Mouse (Mus musculus): ENCODE data around the gene Rasl11a.
"Not testable (repeated sequence)": the region's sequence is repeated elsewhere in the genome, so short reads cannot be mapped to it uniquely, and the experiment has no call there.

The Rasl11a gene

DNA sequence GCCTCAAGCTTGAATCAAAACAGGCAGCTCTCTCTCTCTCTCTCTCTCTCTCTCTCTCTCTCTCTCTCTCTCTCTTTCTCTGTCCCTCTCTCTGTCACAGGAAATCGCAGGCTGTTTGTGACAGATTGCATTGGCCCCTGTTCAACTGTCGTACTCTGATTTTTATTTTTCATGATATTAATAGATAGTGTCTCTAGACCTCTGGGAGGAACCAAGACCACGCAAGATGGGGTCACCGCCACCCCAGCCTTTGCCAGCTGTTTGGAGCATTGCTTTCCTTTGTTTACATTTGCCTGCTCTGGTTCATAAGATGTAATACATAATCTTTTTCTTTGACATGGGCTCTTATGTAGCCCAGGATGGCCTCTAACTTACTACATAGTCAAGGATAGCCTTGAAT, 2.9 kb upstream of the Rasl11a start:
- no peak for DNase-seq (ENCODE audit: low read depth, low spot score)

DNA sequence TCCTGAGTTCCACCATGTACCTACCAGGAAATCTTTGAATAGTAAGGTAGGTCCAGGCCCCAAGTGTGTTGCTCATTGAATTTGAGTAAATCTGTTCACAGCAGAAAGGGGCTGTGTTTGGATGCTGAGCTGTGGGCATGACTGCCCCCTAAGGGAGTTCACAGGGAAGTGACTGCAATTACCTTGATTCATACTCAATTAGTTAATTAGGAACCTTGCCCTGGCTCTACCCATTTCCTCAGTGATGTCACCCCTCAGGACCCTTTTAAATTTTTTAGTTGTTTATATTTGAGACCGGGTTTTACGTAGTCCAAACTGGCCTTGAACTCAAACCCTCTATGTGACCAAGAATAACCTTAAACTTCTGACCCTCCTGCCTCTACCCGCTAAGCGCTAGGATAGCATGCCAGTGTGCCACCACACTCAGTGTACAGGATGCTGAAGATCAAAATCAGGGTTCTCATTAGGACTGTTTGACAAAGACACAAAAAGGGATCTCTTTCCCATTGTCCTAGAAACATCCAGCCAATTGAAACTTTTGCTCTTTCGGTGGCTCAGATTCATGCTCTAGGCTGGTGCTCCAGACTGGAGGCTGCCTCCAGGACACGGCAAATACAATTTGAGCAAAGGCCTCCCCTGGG, 450 bp upstream of the Rasl11a start:
- DNase-seq (ENCODE audit: low read depth, low spot score): no peak

DNA sequence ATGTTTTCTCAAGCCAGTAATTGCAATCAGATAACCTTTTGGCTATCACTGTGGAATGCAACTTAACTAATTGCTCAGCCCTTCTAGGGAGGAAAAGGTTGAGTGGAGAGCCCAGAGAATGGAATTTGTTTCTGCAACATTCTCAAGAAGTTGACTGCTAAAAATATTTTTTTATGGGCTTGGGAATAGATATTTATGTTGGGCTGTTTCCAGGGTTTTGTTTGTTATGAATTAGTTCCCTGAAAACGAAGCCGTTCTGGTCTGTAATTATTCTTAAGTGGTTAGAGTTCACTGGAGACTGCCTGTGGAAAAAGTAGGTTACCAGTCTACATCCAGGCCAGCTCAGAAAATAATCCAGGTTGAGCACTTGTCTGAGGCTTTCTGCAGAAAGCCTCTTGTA, 1.6 kb downstream of the Rasl11a start:
- DNase-seq (ENCODE audit: low read depth, low spot score): no peak

- no peak for DNase-seq (ENCODE audit: low read depth, low spot score)
These were observed 4.2 kb downstream of the Rasl11a start for GRCm38 (mm10) chr5:146848936-146849582.

- DNase-seq (ENCODE audit: low read depth, low spot score): no peak
These were observed 11.2 kb downstream of the Rasl11a start for GRCm38 (mm10) chr5:146856106-146856505.

GRCm38 (mm10) chr5:146857620-146858019, 12.7 kb downstream of the Rasl11a start:
- no peak for DNase-seq (ENCODE audit: low read depth, low spot score)

DNA sequence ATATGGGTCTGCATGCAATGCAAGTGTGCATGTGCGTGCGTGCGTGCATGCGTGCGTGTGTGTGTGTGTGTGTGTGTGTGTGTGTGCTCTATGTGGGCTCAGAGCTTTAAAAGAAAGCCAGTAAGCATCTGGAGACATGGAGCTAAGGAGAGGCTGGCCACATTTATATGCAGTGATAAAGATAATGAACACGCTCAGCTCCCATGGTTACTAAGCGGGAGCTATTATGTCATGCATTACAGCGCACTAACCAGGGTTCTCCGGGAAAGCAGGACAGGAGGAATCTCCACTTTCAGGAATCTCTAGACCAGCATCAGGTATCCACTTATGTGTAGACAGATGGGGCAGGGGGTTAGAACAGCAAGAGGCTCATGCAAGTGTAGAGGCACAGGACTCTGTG, 13.9 kb downstream of the Rasl11a start:
- DNase-seq (ENCODE audit: low read depth, low spot score): no peak

DNA sequence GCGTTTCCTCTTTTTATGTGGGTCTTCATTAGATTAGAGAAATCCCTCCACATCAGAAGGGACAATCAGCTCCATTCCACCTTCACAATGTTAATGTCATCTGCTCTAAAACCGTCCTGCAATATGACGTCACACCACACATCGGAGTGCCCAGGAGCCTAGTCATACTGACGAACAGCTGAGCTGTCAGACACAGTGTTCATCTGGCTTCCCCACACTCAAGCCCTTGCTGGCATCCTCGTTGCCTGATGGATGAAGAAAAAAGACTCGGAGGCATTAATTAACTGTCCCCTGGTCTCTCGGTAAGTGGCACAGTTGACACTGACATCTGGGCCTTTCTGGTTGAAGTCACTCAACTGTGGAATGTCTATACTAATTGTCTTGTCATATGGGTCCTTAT, 14.4 kb downstream of the Rasl11a start:
- no peak for DNase-seq (ENCODE audit: low read depth, low spot score)

DNA sequence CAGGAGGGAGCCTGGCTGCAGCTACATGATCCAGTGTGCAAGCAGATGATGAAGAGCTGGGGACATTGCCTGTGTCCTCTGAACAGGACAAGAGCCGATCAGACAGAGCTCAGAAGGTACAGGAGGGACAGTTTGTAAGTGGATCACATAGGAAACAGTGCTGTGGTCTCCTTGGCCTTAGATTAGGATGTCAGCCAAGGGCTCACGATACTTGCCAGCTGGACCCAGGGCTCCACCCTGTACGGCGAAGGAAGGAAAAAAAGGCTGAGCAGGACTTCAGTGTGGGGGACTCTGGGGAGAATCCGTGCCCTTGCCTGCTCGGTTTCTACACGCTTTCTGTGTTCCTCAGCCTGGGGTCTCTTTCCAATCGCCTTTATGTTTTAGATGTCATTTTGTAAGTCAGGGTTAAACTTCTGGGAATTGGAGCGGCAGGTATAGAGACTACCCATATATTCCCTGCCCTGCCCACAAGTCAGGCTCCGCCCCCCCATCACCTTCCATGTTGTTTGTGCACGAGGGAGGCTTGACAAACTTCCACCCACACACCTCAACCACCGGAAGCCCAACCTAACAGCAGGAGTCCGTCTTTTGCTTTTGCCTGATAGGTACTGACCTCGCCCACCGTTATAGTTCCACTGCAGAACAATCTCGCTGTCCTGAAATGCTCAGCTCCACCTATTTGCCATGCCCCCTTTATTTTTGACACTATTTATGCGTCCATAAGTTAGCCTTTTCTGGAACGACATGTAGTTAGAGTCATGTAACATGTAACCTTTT, 15.5 kb downstream of the Rasl11a start:
- no peak for DNase-seq (ENCODE audit: low read depth, low spot score)

GRCm38 (mm10) chr5:146861588-146861987, 16.7 kb downstream of the Rasl11a start:
- no peak for DNase-seq (ENCODE audit: low read depth, low spot score)

DNA sequence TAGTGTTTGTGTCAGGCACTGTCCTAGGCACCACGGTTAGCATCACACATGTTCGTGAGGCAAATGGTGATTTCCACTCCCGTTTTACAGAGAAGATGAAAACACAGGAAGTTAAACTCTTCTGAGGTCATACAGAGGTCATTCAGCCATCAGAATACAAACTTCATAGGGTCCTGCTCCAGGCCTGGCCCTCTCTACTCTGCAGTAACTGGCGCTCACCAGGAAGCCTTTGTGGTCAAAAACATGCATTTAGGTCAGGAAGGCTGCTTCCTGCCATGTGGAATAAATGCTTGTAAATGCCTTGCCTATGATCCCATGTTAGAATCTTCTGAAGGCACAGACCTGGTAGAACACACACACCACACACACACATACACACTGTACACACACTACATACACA, 20.6 kb downstream of the Rasl11a start:
- DNase-seq (ENCODE audit: low read depth, low spot score): no peak

GRCm38 (mm10) chr5:146866277-146866676, 21.4 kb downstream of the Rasl11a start:
- no peak for DNase-seq (ENCODE audit: low read depth, low spot score)

GRCm38 (mm10) chr5:146867246-146867945, 22.5 kb downstream of the Rasl11a start:
- no peak for DNase-seq (ENCODE audit: low read depth, low spot score)

DNA sequence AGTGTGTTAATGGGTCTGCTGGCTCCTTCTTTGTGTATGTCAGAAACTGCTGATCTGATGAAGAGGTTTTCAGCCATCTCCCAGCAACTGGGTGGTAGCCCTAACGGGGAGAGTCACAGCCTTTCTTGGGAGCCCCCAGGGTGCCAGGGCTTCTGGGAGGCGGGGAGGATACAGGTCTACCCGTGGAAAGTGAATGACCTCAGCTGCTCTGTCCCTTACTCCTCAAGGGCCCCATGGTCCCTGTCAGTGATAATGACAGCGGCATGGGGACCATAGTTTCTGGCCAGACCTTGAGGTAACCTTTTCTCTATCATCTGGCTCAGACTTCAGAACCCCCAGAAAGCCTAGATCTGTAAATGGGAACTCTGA, 23.1 kb downstream of the Rasl11a start:
- no peak for DNase-seq (ENCODE audit: low read depth, low spot score)

GRCm38 (mm10) chr5:146872981-146873631, 28.2 kb downstream of the Rasl11a start:
- no peak for DNase-seq (ENCODE audit: low read depth, low spot score)

DNA sequence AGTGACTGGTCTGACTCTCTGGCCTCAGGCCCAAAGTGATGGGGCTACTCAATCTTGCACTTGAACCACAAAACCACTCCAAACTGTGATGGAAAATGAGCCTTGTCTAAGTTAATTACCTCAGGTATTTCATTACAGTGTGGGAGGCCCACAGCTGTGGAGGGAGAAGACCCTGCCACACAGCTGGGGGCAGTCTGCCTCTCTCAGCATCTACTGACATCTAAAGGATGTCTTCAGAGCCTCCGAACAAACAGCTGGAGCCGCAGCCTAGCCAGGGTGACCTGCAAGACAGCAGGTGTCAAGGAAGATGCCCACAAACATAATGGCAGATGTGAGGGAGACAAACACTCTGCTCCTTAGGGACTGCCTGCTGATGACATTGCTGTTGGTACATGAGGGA, 31.2 kb downstream of the Rasl11a start:
- DNase-seq (ENCODE audit: low read depth, low spot score): no peak

DNA sequence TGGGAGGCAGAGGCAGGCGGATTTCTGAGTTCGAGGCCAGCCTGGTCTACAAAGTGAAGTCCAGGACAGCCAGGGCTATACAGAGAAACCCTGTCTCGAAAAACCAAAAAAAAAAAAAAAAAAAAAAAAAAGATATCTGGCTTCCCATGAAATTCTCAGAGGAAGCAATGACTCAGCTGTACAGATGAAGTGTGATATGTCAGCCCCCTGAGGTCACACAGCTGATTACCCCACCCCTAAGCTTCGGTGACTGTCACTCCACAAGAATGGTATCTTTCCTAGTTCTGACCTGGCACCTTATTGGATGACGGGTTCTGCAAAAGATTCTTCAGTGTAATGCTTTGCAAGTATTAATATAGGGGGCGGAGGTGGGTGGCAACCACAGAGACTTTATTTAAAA, 33.0 kb downstream of the Rasl11a start:
- DNase-seq (ENCODE audit: low read depth, low spot score): not testable (repeated sequence)

GRCm38 (mm10) chr5:146882261-146882660, 37.4 kb downstream of the Rasl11a start:
- DNase-seq (ENCODE audit: low read depth, low spot score): no peak

GRCm38 (mm10) chr5:146883053-146883452, 38.2 kb downstream of the Rasl11a start:
- DNase-seq (ENCODE audit: low read depth, low spot score): no peak

GRCm38 (mm10) chr5:146883486-146884272, 38.8 kb downstream of the Rasl11a start:
- DNase-seq (ENCODE audit: low read depth, low spot score): no peak

GRCm38 (mm10) chr5:146891127-146891526, 46.3 kb downstream of the Rasl11a start:
- no peak for DNase-seq (ENCODE audit: low read depth, low spot score)
